Mouse (Mus musculus): ENCODE data around the gene Gla. TPM values are rescaled to one million over a fixed set of nuclear protein-coding genes. Genes with fewer than 3 reads are reported as not detected.

Gla gene
- polyA plus RNA-seq, 1 experiment: 6.2 TPM

DNA sequence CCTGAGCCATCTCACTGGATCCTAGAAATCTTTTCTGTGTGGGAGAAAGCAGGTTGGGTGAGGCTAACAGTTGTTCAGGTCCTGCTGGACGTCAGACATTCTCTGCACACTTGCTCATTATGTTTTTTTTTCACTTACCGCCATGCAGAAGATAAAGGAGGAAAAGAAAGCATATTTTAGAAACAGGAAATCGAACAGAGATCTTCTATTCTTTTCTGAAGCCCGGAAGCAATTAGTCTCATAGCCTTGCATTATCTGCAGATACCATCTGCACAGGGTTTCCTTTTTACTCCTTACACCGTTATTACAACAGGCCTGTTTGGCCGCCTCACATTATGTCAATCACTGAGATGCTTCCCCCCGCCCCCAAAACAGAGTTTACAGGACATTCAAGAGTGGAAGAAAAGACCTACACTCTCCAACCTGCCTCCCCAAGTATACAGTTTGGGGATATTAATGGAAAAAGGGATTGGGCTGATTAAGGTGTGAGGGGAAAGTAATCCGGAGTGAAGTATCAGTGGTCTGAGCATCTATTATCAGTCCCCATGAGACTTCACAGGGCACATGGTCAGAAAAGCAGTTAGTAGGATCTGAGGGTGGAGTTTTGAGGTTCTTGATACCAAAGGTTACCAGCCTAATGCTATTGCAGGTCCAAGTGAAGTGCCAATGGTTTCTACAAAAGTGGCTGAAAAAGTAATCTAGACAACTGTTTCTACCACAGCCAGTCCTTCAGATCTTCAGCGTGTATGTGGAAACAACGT lies 40.3 kb upstream of the Gla start:
- TF ChIP-seq MYOD1 (IDR thresholded peaks at IDR 0.05; ENCODE audit: control insufficient read depth in 1 of 3, insufficient read length in 2 of 3, low read depth in 2 of 3): no peak
- no peak for TF ChIP-seq TCF12 (IDR thresholded peaks at IDR 0.05; ENCODE audit: insufficient read depth, poor library complexity, severe bottlenecking)
- no peak for TF ChIP-seq TCF3 (IDR thresholded peaks at IDR 0.05; ENCODE audit: insufficient read length, low read depth)
- no peak overlapping the region for H3ac ChIP-seq (ENCODE audit: control insufficient read depth, insufficient read length)
- H3K36me3 ChIP-seq (ENCODE audit: control insufficient read depth, insufficient read depth): no peaks in the 10 kb centered on the region
- no peak overlapping the region for H3K4me2 ChIP-seq (ENCODE audit: low read depth)
- H3K27me3 ChIP-seq (ENCODE audit: control insufficient read depth, insufficient read depth, insufficient read length): no peaks in the 10 kb centered on the region
- no peaks in the 10 kb centered on the region for H3K79me2 ChIP-seq (ENCODE audit: control insufficient read depth, insufficient read depth)
- no peak overlapping the region for H3K4me3 ChIP-seq

DNA sequence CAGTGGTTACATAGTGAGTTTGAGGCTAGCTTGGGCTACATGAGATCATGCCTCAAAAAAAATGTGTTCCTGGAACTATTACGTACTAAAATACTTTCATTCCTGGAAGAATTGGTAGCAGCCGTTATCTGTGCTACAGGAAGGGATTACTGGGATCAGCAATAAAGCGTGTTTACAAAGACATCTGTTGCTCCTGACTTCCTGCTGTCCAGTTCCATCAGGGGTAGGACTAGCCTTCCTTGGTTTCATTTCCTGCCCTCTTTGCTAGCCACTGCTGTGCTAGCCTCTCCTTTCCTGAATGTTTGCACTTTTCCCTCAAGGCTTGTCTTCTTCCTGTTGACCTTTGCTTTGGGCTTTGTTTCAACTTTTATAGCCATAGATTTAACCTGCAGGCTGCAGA lies 34.9 kb upstream of the Gla start:
- peak in 1 of 3 experiments; percentile 43 for TF ChIP-seq MYOD1 (IDR thresholded peaks at IDR 0.05; ENCODE audit: control insufficient read depth in 1 of 3, insufficient read length in 2 of 3, low read depth in 2 of 3)
- TF ChIP-seq SRF (IDR thresholded peaks at IDR 0.05; ENCODE audit: control insufficient read depth, insufficient read length, low read depth): no peak

DNA sequence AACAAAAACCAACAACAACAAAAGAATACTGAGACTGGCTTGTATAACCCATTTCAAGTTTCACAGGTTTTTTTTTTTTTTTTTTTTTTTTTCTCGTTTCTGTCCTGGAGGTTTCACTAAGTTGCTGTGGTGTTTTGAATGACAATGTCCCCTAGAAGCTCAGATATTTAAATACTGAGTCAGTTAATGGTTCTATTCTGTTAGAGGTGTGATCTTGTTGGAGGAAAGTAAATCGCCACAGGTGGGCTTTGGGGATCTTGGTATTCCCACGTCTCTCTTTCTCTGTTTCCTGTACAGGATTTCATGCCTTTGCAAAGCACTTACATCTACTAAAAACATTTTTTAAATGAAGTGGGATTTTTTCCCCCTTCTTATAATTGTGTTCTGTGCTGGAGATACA lies 34.2 kb upstream of the Gla start:
- H3K27me3 ChIP-seq (ENCODE audit: control insufficient read depth, insufficient read depth, insufficient read length): no peaks in the 10 kb centered on the region

More for the DNA sequence above, 34.9 kb upstream of the Gla start:
- Histone ChIP-seq H3K4me2 (ENCODE audit: low read depth) (peak overlapping the region; percentile 12), H3K36me3 (ENCODE audit: control insufficient read depth, insufficient read depth) (no peaks in the 10 kb centered on the region), H3K4me3 (no peak overlapping the region), H3ac (ENCODE audit: control insufficient read depth, insufficient read length) (no peak overlapping the region), H3K27me3 (ENCODE audit: control insufficient read depth, insufficient read depth, insufficient read length) (no peaks in the 10 kb centered on the region), H3K79me2 (ENCODE audit: control insufficient read depth, insufficient read depth) (no peaks in the 10 kb centered on the region)

DNA sequence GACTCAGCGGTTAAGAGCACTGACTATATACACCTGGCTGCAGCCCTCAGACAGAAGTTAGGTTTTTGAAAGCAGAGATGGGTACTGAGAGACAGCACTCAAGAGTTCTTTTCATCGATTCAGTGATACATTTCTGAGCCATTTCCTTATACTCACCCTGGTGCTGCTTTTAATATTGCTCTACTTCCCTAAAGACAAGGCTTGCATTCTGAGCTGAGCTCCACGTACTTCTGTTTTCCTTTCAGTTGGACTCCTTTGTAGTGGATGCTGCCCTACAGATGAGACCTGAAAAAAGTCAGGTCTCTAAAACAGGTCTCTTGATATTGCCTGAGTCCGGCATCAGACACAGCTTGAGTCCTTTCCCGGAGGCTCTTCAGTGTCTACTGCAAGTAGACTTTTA lies 31.8 kb upstream of the Gla start:
- Histone ChIP-seq H3K36me3 (ENCODE audit: control insufficient read depth, insufficient read depth) (no peaks in the 10 kb centered on the region), H3K79me2 (ENCODE audit: control insufficient read depth, insufficient read depth) (no peaks in the 10 kb centered on the region), H3ac (ENCODE audit: control insufficient read depth, insufficient read length) (no peak overlapping the region), H3K27me3 (ENCODE audit: control insufficient read depth, insufficient read depth, insufficient read length) (no peaks in the 10 kb centered on the region), H3K4me2 (ENCODE audit: low read depth) (no peak overlapping the region), H3K4me3 (no peak overlapping the region)
- TF ChIP-seq CEBPB (IDR thresholded peaks at IDR 0.05; ENCODE audit: insufficient read depth, poor library complexity, severe bottlenecking) (no peak), POLR2A (IDR thresholded peaks at IDR 0.05; ENCODE audit: insufficient read length, low read depth) (no peak), E2F4 (IDR thresholded peaks at IDR 0.05; ENCODE audit: insufficient read depth) (no peak), TCF12 (IDR thresholded peaks at IDR 0.05; ENCODE audit: insufficient read depth, poor library complexity, severe bottlenecking) (no peak), MAX (IDR thresholded peaks at IDR 0.05; ENCODE audit: low read depth) (no peak), REST (IDR thresholded peaks at IDR 0.05; ENCODE audit: insufficient read depth, insufficient read length) (no peak), USF1 (IDR thresholded peaks at IDR 0.05; ENCODE audit: low read depth) (no peak), TCF3 (IDR thresholded peaks at IDR 0.05; ENCODE audit: insufficient read length, low read depth) (no peak), MYOD1 (IDR thresholded peaks at IDR 0.05; ENCODE audit: control insufficient read depth in 1 of 3, insufficient read length in 2 of 3, low read depth in 2 of 3) (no peak), POLR2AphosphoS2 (IDR thresholded peaks at IDR 0.05; ENCODE audit: insufficient read length, low read depth) (no peak), SRF (IDR thresholded peaks at IDR 0.05; ENCODE audit: control insufficient read depth, insufficient read length, low read depth) (no peak), MYOG (IDR thresholded peaks at IDR 0.05; ENCODE audit: control insufficient read depth in 1 of 3, insufficient read depth in 1 of 3, insufficient read length in 2 of 3, low read depth in 2 of 3) (no peak)

More for the DNA sequence above, 34.2 kb upstream of the Gla start:
- Histone ChIP-seq H3K4me3 (no peak overlapping the region), H3K4me2 (ENCODE audit: low read depth) (no peak overlapping the region), H3K36me3 (ENCODE audit: control insufficient read depth, insufficient read depth) (no peaks in the 10 kb centered on the region), H3ac (ENCODE audit: control insufficient read depth, insufficient read length) (no peak overlapping the region), H3K79me2 (ENCODE audit: control insufficient read depth, insufficient read depth) (no peaks in the 10 kb centered on the region)
- no peak for TF ChIP-seq TCF3 (IDR thresholded peaks at IDR 0.05; ENCODE audit: insufficient read length, low read depth)
- TF ChIP-seq E2F4 (IDR thresholded peaks at IDR 0.05; ENCODE audit: insufficient read depth): no peak
- TF ChIP-seq MAX (IDR thresholded peaks at IDR 0.05; ENCODE audit: low read depth): no peak
- TF ChIP-seq MYOD1 (IDR thresholded peaks at IDR 0.05; ENCODE audit: control insufficient read depth in 1 of 3, insufficient read length in 2 of 3, low read depth in 2 of 3): no peak
- no peak for TF ChIP-seq REST (IDR thresholded peaks at IDR 0.05; ENCODE audit: insufficient read depth, insufficient read length)
- TF ChIP-seq CEBPB (IDR thresholded peaks at IDR 0.05; ENCODE audit: insufficient read depth, poor library complexity, severe bottlenecking): no peak
- no peak for TF ChIP-seq TCF12 (IDR thresholded peaks at IDR 0.05; ENCODE audit: insufficient read depth, poor library complexity, severe bottlenecking)
- TF ChIP-seq SRF (IDR thresholded peaks at IDR 0.05; ENCODE audit: control insufficient read depth, insufficient read length, low read depth): no peak
- no peak for TF ChIP-seq POLR2A (IDR thresholded peaks at IDR 0.05; ENCODE audit: insufficient read length, low read depth)
- no peak for TF ChIP-seq MYOG (IDR thresholded peaks at IDR 0.05; ENCODE audit: control insufficient read depth in 1 of 3, insufficient read depth in 1 of 3, insufficient read length in 2 of 3, low read depth in 2 of 3)
- no peak for TF ChIP-seq USF1 (IDR thresholded peaks at IDR 0.05; ENCODE audit: low read depth)
- no peak for TF ChIP-seq POLR2AphosphoS2 (IDR thresholded peaks at IDR 0.05; ENCODE audit: insufficient read length, low read depth)

DNA sequence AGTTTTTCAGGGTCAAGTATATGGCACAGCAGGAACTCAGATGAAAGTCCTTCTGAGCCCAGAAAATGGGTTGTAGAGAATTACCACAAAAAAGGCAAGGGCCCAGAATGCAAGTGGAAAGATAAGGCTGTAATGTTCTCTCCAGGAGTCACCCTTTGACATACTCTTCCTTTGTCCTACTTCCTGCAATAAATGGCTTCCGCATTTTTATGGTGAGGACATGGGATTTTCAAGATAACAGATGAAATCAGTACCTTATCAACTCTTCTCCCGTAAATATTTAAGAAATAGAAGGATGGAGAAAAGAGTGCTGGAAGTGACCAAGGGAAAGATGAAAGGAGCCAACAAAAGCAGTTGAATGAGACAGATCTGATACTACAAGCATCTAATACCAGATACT lies 27.3 kb upstream of the Gla start:
- no peaks in the 10 kb centered on the region for H3K79me2 ChIP-seq (ENCODE audit: control insufficient read depth, insufficient read depth)
- H3K4me3 ChIP-seq: no peak overlapping the region
- H3ac ChIP-seq (ENCODE audit: control insufficient read depth, insufficient read length): no peak overlapping the region
- H3K27me3 ChIP-seq (ENCODE audit: control insufficient read depth, insufficient read depth, insufficient read length): no peaks in the 10 kb centered on the region
- H3K36me3 ChIP-seq (ENCODE audit: control insufficient read depth, insufficient read depth): no peaks in the 10 kb centered on the region
- TF ChIP-seq REST (IDR thresholded peaks at IDR 0.05; ENCODE audit: insufficient read depth, insufficient read length) (no peak), SRF (IDR thresholded peaks at IDR 0.05; ENCODE audit: control insufficient read depth, insufficient read length, low read depth) (no peak), POLR2AphosphoS2 (IDR thresholded peaks at IDR 0.05; ENCODE audit: insufficient read length, low read depth) (no peak), MAX (IDR thresholded peaks at IDR 0.05; ENCODE audit: low read depth) (no peak), E2F4 (IDR thresholded peaks at IDR 0.05; ENCODE audit: insufficient read depth) (no peak), POLR2A (IDR thresholded peaks at IDR 0.05; ENCODE audit: insufficient read length, low read depth) (no peak), MYOG (IDR thresholded peaks at IDR 0.05; ENCODE audit: control insufficient read depth in 1 of 3, insufficient read depth in 1 of 3, insufficient read length in 2 of 3, low read depth in 2 of 3) (no peak), CEBPB (IDR thresholded peaks at IDR 0.05; ENCODE audit: insufficient read depth, poor library complexity, severe bottlenecking) (no peak), TCF12 (IDR thresholded peaks at IDR 0.05; ENCODE audit: insufficient read depth, poor library complexity, severe bottlenecking) (no peak), MYOD1 (IDR thresholded peaks at IDR 0.05; ENCODE audit: control insufficient read depth in 1 of 3, insufficient read length in 2 of 3, low read depth in 2 of 3) (no peak), TCF3 (IDR thresholded peaks at IDR 0.05; ENCODE audit: insufficient read length, low read depth) (no peak), USF1 (IDR thresholded peaks at IDR 0.05; ENCODE audit: low read depth) (no peak)
- H3K4me2 ChIP-seq (ENCODE audit: low read depth): no peak overlapping the region

Measured in myocyte (in vitro differentiated cells).